Mouse (Mus musculus) olfactory bulb, adult 2 months (tissue): ENCODE results near the gene Sulf2. TPM values are rescaled to one million over a fixed set of nuclear protein-coding genes. Genes with fewer than 3 reads are reported as not detected.
"Not testable (repeated sequence)": the region's sequence is repeated elsewhere in the genome, so short reads cannot be mapped to it uniquely, and the experiment has no call there.

Experiments used
- H3K27ac ChIP-seq: fragments of 200-500 bp; 2 replicates; pipeline ENCODE4 v1.5.1; 2012; ENCODE audit warnings: low read depth, low read length; ENCODE audit not compliant: insufficient read depth
- H3K4me1 ChIP-seq: fragments of 200-500 bp; 2 replicates; pipeline ENCODE4 v1.6.1; 2012; ENCODE audit warnings: low read length; ENCODE audit not compliant: control insufficient read depth, insufficient read depth
- H3K4me3 ChIP-seq: fragments of 200-500 bp; 2 replicates; pipeline ENCODE4 v1.5.1; 2012; ENCODE audit warnings: mild to moderate bottlenecking, low read depth, low read length, moderate library complexity; ENCODE audit not compliant: insufficient read depth
- CTCF ChIP-seq: fragments of 200-500 bp; IDR thresholded peaks from 2 replicates; pipeline ENCODE4 v1.5.1; 2012; ENCODE audit warnings: low read depth, mild to moderate bottlenecking, low read length, moderate library complexity; ENCODE audit not compliant: insufficient read depth
- POLR2A ChIP-seq: fragments of 200-500 bp; IDR thresholded peaks from 2 replicates; pipeline ENCODE4 v1.6.1; 2012; ENCODE audit warnings: mild to moderate bottlenecking, low read depth, low read length, moderate library complexity; ENCODE audit not compliant: insufficient read depth
- WGBS: fragments of 180-500 bp; shearing (Covaris S2); methylation state at CpG from one replicate; pipeline ENCODE4 v1.1.7; 2018; 5-methylcytosine and 5-hydroxymethylcytosine counted together
- polyA plus RNA-seq: library from polyadenylated mRNA; stranded (reverse); fragments of >200 nt; gene quantifications from 2 replicates; pipeline ENCODE4 v1.2.4, GENCODE M21; 2012; ENCODE audit warnings: low replicate concordance; ENCODE audit not compliant: missing spikeins, insufficient read depth, insufficient read length

The Sulf2 gene
- polyA plus RNA-seq, 1 experiment, result not detected

GRCm38 (mm10) chr2:166090131-166090581 lies 65.3 kb downstream of the Sulf2 start:
- 59% methylated on average over 7 of the region's 7 CpGs for WGBS
- Histone ChIP-seq H3K4me1 (peaks cover 5% of the 10 kb centered on the region; the same call in 1 of the 2 replicates), H3K27ac (no peak overlapping the region), H3K4me3 (no peak overlapping the region)
- TF ChIP-seq POLR2A (no peak), CTCF (no peak)

- Histone ChIP-seq H3K4me1 (peaks cover 5% of the 10 kb centered on the region; the same call in 1 of the 2 replicates), H3K4me3 (no peak overlapping the region), H3K27ac (no peak overlapping the region)
- WGBS, result 82% methylated on average over 9 of the region's 9 CpGs
- TF ChIP-seq CTCF (no peak), POLR2A (no peak)
Observed at GRCm38 (mm10) chr2:166088991-166089390, 66.5 kb downstream of the Sulf2 start.

- H3K27ac ChIP-seq, result no peak overlapping the region
- 90% methylated on average over 29 of the region's 29 CpGs for WGBS
- no peak for TF ChIP-seq POLR2A
- TF ChIP-seq CTCF, result no peak
- no peak overlapping the region for H3K4me3 ChIP-seq
- peaks cover 5% of the 10 kb centered on the region; the same call in 1 of the 2 replicates for H3K4me1 ChIP-seq
Observed at GRCm38 (mm10) chr2:166086457-166087233, 68.8 kb downstream of the Sulf2 start.

GRCm38 (mm10) chr2:166085780-166086179 lies 69.7 kb downstream of the Sulf2 start:
- Histone ChIP-seq H3K4me1 (peaks cover 12% of the 10 kb centered on the region; the same call in 1 of the 2 replicates), H3K27ac (no peak overlapping the region), H3K4me3 (no peak overlapping the region)
- 92% methylated on average over 10 of the region's 10 CpGs for WGBS
- TF ChIP-seq POLR2A (no peak), CTCF (no peak)

- H3K4me1 ChIP-seq, result peaks cover 14% of the 10 kb centered on the region; the same call in 1 of the 2 replicates
- 32% methylated on average over 6 of the region's 6 CpGs for WGBS
- peak; percentile 46; the same call in 1 of the 2 replicates for TF ChIP-seq CTCF
- H3K27ac ChIP-seq, H3K4me3 ChIP-seq: not testable (repeated sequence)
Observed at GRCm38 (mm10) chr2:166084964-166085363, 70.5 kb downstream of the Sulf2 start.

- TF ChIP-seq POLR2A (no peak), CTCF (no peak)
- 85% methylated on average over 7 of the region's 7 CpGs for WGBS
- Histone ChIP-seq H3K27ac (no peak overlapping the region), H3K4me1 (peaks cover 13% of the 10 kb centered on the region; the same call in 1 of the 2 replicates), H3K4me3 (no peak overlapping the region)
Observed at GRCm38 (mm10) chr2:166084111-166084510, 71.4 kb downstream of the Sulf2 start.

GRCm38 (mm10) chr2:166083542-166084031 lies 71.9 kb downstream of the Sulf2 start:
- Histone ChIP-seq H3K27ac (no peak overlapping the region), H3K4me1 (peaks cover 13% of the 10 kb centered on the region; the same call in 1 of the 2 replicates), H3K4me3 (no peak overlapping the region)
- no peak for TF ChIP-seq POLR2A
- no peak for TF ChIP-seq CTCF
- 90% methylated on average over 9 of the region's 9 CpGs for WGBS

- TF ChIP-seq CTCF, result no peak
- TF ChIP-seq POLR2A, result no peak
- 92% methylated on average over 10 of the region's 10 CpGs for WGBS
- Histone ChIP-seq H3K4me1 (peaks cover 13% of the 10 kb centered on the region; the same call in 1 of the 2 replicates), H3K27ac (no peak overlapping the region), H3K4me3 (no peak overlapping the region)
Observed at GRCm38 (mm10) chr2:166082661-166083060, 72.8 kb downstream of the Sulf2 start.

- peak; percentile 63; the same call in 1 of the 2 replicates for TF ChIP-seq CTCF
- TF ChIP-seq POLR2A, result no peak
- Histone ChIP-seq H3K4me3 (no peak overlapping the region), H3K27ac (no peak overlapping the region), H3K4me1 (peaks cover 16% of the 10 kb centered on the region)
- WGBS, result 76% methylated on average over 5 of the region's 5 CpGs
Observed at GRCm38 (mm10) chr2:166082193-166082592, 73.3 kb downstream of the Sulf2 start.
